Mouse (Mus musculus): Measurements from ENCODE around the gene D11Wsu47e. TPM values are rescaled to one million over a fixed set of nuclear protein-coding genes. Genes with fewer than 3 reads are reported as not detected.

D11Wsu47e gene
- polyA plus RNA-seq, 1 experiment: 16.4 TPM

- no peak for DNase-seq (ENCODE audit: extremely low spot score in 1 of 2, low spot score in 1 of 2)
Measured at GRCm38 (mm10) chr11:113698013-113698545, 13.9 kb downstream of the D11Wsu47e start.

DNA sequence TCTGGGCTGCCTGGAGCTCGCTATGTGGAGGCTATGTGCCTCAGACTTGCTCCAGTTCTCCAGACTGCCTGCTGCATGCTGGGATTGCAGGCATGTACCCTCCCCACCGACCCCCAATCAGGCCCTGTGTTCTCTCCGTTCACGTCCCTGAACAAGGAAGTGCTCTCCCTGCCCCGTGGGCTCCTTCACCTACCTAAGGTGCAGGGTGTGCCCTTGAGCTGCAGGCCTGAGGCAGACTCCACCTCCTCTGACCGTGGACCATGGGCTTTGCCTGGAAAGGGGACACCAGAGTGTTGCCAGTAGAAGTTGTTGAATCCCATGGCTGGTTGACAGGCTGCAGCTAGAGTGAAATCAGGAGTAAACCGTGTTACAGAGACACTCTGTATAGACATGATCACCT is 15.4 kb downstream of the D11Wsu47e start:
- no peak for DNase-seq (ENCODE audit: extremely low spot score in 1 of 2, low spot score in 1 of 2)

DNA sequence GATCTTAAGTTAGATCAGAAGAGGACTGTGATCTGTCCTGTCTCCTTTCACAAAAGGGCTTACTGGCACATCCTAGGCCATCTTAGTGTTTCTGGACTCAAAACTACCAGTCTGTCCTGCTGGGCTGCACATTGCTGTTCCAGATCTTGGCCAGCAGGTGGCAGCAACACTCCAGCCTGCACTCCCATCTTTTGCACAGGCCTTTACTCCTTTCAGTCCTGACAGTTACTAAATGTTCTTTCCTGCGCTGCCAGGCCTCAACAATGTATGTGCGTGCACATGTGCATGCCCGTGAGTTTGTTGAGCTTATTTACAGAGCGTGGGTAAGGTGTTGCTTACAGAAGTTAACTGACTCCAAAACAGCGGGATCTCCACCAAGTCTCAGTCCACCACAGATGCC is 19.5 kb downstream of the D11Wsu47e start:
- peak; percentile 77 to 88 for DNase-seq (ENCODE audit: extremely low spot score in 1 of 2, low spot score in 1 of 2)

DNA sequence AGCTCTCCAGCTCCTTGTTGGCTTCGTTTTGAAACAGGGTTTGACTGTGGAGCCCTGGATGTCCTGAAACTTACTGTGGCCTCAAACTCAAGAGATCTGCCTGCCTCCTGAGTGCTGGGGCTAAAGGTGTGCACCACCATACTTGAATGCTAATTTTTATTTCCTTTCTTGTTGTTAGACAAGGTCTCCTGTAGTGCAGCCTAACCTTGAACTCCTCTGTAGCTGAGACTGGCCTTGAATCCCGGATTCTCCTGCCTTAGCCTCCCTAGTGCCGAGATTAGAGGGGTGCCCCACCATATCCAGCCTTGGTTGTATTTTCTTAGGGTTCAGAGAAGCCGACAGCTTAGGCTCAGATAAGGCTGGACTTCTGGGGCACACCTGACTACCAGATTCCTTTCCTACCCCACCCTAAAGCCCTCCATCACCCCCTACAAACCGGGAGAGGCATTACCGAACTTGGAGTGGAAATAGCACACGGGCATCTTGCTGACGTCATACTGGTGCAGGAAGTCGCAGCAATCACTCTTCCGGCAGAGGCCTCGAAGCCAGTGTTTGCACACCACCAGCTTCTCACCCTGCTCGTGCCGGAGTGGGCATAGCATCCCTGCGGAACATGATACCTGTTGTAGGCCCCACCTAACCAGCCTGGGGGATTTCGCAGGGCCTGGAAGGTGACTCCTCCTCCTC is 21.9 kb downstream of the D11Wsu47e start:
- DNase-seq (ENCODE audit: extremely low spot score in 1 of 2, low spot score in 1 of 2): no peak

DNA sequence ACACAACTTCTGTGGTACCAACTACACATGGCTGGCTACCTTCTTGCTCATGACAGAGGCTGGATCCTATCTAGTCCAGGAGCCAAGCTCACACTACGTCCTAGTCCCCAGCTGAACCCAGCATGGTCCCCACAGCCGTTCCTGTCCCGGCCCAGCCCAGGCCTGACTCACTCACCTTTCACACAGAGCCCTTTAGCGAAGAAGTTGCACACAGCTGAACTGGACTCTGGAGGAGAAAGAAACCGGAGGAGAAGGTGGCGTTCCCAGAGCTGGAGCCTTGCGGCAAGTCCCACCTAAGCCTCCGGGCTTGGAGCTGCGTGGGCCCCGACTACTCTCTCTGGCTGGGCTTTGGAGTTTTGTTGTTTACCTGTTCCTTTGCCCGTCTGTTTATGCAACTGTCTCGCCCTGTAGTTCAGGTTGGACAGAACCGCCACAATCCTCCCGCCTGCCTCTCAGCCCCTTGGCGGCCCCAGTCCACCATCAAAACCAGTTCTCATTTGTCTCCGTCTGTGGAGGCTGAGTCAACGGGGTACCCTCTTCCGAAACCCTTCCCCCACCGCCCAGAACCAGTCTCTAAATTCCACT is 24.5 kb downstream of the D11Wsu47e start:
- no peak for DNase-seq (ENCODE audit: extremely low spot score in 1 of 2, low spot score in 1 of 2)

GRCm38 (mm10) chr11:113709272-113709671 is 25.1 kb downstream of the D11Wsu47e start:
- no peak for DNase-seq (ENCODE audit: extremely low spot score in 1 of 2, low spot score in 1 of 2)

DNA sequence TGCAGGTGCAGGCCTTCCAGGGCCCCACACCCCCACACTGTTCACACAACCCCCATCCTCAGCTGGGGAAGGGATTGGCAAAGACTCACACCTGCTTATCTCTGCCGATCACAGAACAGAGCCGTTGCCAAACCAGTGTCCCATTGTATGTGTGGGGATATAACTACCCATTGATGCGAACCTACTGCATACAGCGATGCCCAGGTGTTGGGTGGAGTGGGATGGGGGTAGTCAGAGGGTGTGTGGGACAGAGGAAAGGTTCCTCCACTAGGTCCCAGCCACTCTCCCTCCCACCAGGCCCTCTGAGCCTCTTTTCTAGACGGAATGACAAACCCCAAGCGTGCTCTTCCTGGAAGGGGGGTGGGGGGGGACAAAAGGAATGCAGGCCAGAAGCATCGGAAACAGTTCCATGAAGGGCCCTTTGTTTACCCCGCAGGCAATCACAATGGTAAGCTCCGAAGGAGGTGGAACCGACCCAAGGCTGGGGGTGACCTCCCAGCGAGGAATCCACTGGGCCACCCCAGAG is 25.6 kb downstream of the D11Wsu47e start, which contains the start of gene Cpsf4l:
TSS of gene Cpsf4l (minus strand) at position 287 of the 526 bp plus-strand sequence.
- DNase-seq (ENCODE audit: extremely low spot score in 1 of 2, low spot score in 1 of 2): no peak

GRCm38 (mm10) chr11:113710257-113710777 is 26.1 kb downstream of the D11Wsu47e start:
- DNase-seq (ENCODE audit: extremely low spot score in 1 of 2, low spot score in 1 of 2): no peak

- DNase-seq (ENCODE audit: extremely low spot score in 1 of 2, low spot score in 1 of 2): no peak
Measured at GRCm38 (mm10) chr11:113711061-113711460, 26.8 kb downstream of the D11Wsu47e start.

- DNase-seq (ENCODE audit: extremely low spot score in 1 of 2, low spot score in 1 of 2): no peak
Measured at GRCm38 (mm10) chr11:113715078-113715674, 31.0 kb downstream of the D11Wsu47e start.

DNA sequence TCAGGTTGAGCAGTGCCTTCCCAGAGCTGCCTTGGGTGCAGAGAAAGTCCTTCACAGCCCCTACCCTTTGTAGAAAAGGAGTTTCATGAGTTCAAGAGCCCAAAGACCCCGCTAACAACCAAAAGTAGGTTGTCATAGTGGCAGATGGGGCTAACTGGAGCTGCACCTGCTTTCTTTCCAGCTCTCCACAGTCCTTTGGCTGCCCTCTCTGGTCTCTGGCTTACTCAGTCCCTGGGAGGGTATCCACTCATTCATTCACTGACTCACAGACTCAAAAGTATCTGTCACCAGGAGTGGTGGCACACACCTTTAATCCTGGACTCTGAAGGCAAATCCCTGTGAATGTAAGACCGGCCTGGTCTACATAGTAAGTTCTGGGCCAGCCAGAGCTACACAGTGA is 31.9 kb downstream of the D11Wsu47e start:
- no peak for DNase-seq (ENCODE audit: extremely low spot score in 1 of 2, low spot score in 1 of 2)

GRCm38 (mm10) chr11:113717767-113718424 is 33.7 kb downstream of the D11Wsu47e start:
- no peak for DNase-seq (ENCODE audit: extremely low spot score in 1 of 2, low spot score in 1 of 2)

- no peak for DNase-seq (ENCODE audit: extremely low spot score in 1 of 2, low spot score in 1 of 2)
Measured at GRCm38 (mm10) chr11:113722405-113723090, 38.3 kb downstream of the D11Wsu47e start.

DNA sequence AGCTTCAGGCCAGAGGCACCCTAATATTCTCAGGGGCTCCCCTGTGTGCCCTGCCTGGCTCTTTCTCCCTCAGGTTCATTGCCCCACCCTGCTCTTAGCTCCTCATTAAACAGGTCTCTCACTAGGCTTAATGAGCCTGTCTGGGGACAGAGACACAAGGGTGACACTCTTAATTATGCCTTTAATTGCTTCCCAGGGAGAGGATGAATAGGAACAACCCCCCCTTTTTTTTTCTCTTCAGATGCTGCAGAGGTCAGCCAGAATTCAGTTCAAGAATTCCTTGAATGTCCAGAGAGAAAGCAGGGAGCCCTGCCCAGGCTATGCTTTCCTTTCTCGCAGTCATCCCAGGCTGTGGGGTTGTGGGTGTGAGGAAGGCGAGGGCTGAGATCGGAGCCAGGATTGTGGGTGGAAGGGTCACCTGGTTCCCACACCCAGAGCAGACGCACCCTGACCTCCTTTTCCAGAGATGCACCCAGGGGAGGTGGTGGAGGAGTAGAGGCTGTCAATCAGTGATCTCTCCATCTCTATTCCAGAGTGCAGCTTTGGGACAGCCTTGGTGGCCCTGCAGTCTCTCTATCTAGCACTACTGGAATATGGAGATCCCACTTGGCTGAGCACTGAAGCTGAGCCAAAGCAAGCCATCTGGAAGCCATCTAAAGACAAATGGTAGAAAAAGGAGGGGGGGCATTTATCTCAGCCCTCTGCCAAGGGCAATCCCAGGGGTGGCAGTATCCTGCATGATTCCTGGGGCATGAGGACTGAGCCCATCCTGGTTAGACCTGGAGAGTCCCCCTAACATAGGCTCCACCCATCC is 41.2 kb downstream of the D11Wsu47e start:
- DNase-seq (ENCODE audit: extremely low spot score in 1 of 2, low spot score in 1 of 2): no peak

GRCm38 (mm10) chr11:113726994-113727888 is 43.0 kb downstream of the D11Wsu47e start:
- DNase-seq (ENCODE audit: extremely low spot score in 1 of 2, low spot score in 1 of 2): no peak

GRCm38 (mm10) chr11:113727992-113728391 is 43.8 kb downstream of the D11Wsu47e start:
- no peak for DNase-seq (ENCODE audit: extremely low spot score in 1 of 2, low spot score in 1 of 2)

DNA sequence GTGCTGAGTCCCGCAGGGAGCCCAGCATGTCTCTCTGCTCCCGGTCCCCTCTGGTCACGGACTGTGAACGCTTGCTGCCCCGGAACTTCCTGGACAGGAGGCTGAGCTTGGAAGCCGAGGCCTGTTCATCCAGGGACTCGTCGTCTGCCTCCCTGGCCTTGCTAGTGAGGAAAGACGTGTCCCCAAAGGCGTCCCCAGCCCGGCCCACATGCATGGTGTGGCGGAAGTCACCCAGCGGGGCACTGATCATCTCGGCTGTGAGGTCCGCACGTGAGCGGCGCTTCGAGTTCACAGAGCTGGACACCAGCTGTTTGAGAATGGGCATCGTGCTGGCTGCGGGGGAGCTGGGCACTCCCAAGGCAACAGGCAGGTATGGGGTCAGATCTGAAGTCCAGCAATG is 45.0 kb downstream of the D11Wsu47e start:
- no peak for DNase-seq (ENCODE audit: extremely low spot score in 1 of 2, low spot score in 1 of 2)

DNA sequence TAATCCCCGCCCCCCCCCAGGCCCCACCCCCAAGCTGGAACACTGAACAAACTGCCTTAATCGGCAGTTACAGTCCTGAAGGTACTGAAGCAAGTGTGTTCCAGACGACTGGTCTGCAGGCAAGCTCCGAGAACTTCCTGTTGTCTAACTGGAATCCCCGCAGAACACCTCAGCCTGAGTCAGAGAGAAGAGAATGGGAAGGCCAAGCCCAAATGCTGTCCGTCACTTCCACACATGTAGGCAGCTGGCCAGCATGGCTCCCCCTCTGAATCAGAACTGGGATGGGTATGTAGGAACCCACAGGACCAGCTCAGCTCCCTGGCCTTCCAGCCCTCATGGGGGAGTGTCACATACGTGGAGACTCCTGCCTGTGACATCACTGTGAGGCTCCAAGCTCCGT is 45.7 kb downstream of the D11Wsu47e start:
- no peak for DNase-seq (ENCODE audit: extremely low spot score in 1 of 2, low spot score in 1 of 2)

Measured in frontal cortex, adult 2 months (tissue).